Mouse (Mus musculus): ENCODE measurements around the gene Ctr9. TPM values are rescaled to one million over a fixed set of nuclear protein-coding genes. Genes with fewer than 3 reads are reported as not detected.
A peak's percentile ranks its signal among the peaks of the same experiment; 100 is the strongest.

The Ctr9 gene
- polyA plus RNA-seq, 1 experiment: 21.2 TPM

GRCm38 (mm10) chr7:111055221-111055620 is 26.5 kb downstream of the Ctr9 start:
- WGBS: 92% methylated on average over 19 of the region's 19 CpGs
- no peak overlapping the region for H3K27ac ChIP-seq (ENCODE audit: control insufficient read depth, insufficient read depth, low read depth, low read length, poor library complexity)
- H3K4me1 ChIP-seq (ENCODE audit: control insufficient read depth, insufficient read depth, low read length): no peaks in the 10 kb centered on the region
- no peak for TF ChIP-seq CTCF (IDR thresholded peaks at IDR 0.05; ENCODE audit: control insufficient read depth, insufficient read depth, low read length)
- no peak for TF ChIP-seq POLR2A (IDR thresholded peaks at IDR 0.05; ENCODE audit: borderline replicate concordance, control insufficient read depth, low read depth, low read length)
- H3K4me3 ChIP-seq (replicated peaks; ENCODE audit: control insufficient read depth, low read depth, low read length): no peak overlapping the region

GRCm38 (mm10) chr7:111055984-111056657 is 27.4 kb downstream of the Ctr9 start:
- 59% methylated on average over 3 of the region's 3 CpGs for WGBS
- no peaks in the 10 kb centered on the region for H3K4me1 ChIP-seq (ENCODE audit: control insufficient read depth, insufficient read depth, low read length)
- H3K27ac ChIP-seq (ENCODE audit: control insufficient read depth, insufficient read depth, low read depth, low read length, poor library complexity): no peak overlapping the region
- no peak overlapping the region for H3K4me3 ChIP-seq (replicated peaks; ENCODE audit: control insufficient read depth, low read depth, low read length)
- no peak for TF ChIP-seq POLR2A (IDR thresholded peaks at IDR 0.05; ENCODE audit: borderline replicate concordance, control insufficient read depth, low read depth, low read length)
- no peak for TF ChIP-seq CTCF (IDR thresholded peaks at IDR 0.05; ENCODE audit: control insufficient read depth, insufficient read depth, low read length)

GRCm38 (mm10) chr7:111059527-111059926 is 30.8 kb downstream of the Ctr9 start:
- TF ChIP-seq CTCF (IDR thresholded peaks at IDR 0.05; ENCODE audit: control insufficient read depth, insufficient read depth, low read length): no peak
- TF ChIP-seq POLR2A (IDR thresholded peaks at IDR 0.05; ENCODE audit: borderline replicate concordance, control insufficient read depth, low read depth, low read length): no peak
- H3K4me1 ChIP-seq (ENCODE audit: control insufficient read depth, insufficient read depth, low read length): no peaks in the 10 kb centered on the region
- no peak overlapping the region for H3K27ac ChIP-seq (ENCODE audit: control insufficient read depth, insufficient read depth, low read depth, low read length, poor library complexity)
- H3K4me3 ChIP-seq (replicated peaks; ENCODE audit: control insufficient read depth, low read depth, low read length): no peak overlapping the region
- WGBS: 81% methylated on average over 5 of the region's 5 CpGs

GRCm38 (mm10) chr7:111062971-111063370 is 34.2 kb downstream of the Ctr9 start:
- 86% methylated on average over 1 of the region's 1 CpGs for WGBS

GRCm38 (mm10) chr7:111068181-111068580 is 39.4 kb downstream of the Ctr9 start:
- Histone ChIP-seq H3K4me1 (ENCODE audit: control insufficient read depth, insufficient read depth, low read length) (no peaks in the 10 kb centered on the region), H3K27ac (ENCODE audit: control insufficient read depth, insufficient read depth, low read depth, low read length, poor library complexity) (no peak overlapping the region), H3K4me3 (replicated peaks; ENCODE audit: control insufficient read depth, low read depth, low read length) (no peak overlapping the region)
- TF ChIP-seq CTCF (IDR thresholded peaks at IDR 0.05; ENCODE audit: control insufficient read depth, insufficient read depth, low read length) (no peak), POLR2A (IDR thresholded peaks at IDR 0.05; ENCODE audit: borderline replicate concordance, control insufficient read depth, low read depth, low read length) (no peak)
- WGBS: 98% methylated on average over 3 of the region's 3 CpGs

More at GRCm38 (mm10) chr7:111062971-111063370, 34.2 kb downstream of the Ctr9 start:
- H3K4me1 ChIP-seq (ENCODE audit: control insufficient read depth, insufficient read depth, low read length): no peaks in the 10 kb centered on the region
- no peak overlapping the region for H3K27ac ChIP-seq (ENCODE audit: control insufficient read depth, insufficient read depth, low read depth, low read length, poor library complexity)
- H3K4me3 ChIP-seq (replicated peaks; ENCODE audit: control insufficient read depth, low read depth, low read length): no peak overlapping the region
- no peak for TF ChIP-seq CTCF (IDR thresholded peaks at IDR 0.05; ENCODE audit: control insufficient read depth, insufficient read depth, low read length)
- TF ChIP-seq POLR2A (IDR thresholded peaks at IDR 0.05; ENCODE audit: borderline replicate concordance, control insufficient read depth, low read depth, low read length): no peak

GRCm38 (mm10) chr7:111069439-111070166 is 40.9 kb downstream of the Ctr9 start:
- H3K4me3 ChIP-seq (replicated peaks; ENCODE audit: control insufficient read depth, low read depth, low read length): no peak overlapping the region
- WGBS: 97% methylated on average over 7 of the region's 7 CpGs
- no peak overlapping the region for H3K27ac ChIP-seq (ENCODE audit: control insufficient read depth, insufficient read depth, low read depth, low read length, poor library complexity)
- TF ChIP-seq CTCF (IDR thresholded peaks at IDR 0.05; ENCODE audit: control insufficient read depth, insufficient read depth, low read length): no peak
- TF ChIP-seq POLR2A (IDR thresholded peaks at IDR 0.05; ENCODE audit: borderline replicate concordance, control insufficient read depth, low read depth, low read length): no peak
- no peaks in the 10 kb centered on the region; the same call in 1 of the 2 replicates for H3K4me1 ChIP-seq (ENCODE audit: control insufficient read depth, insufficient read depth, low read length)

GRCm38 (mm10) chr7:111070167-111070496 is 41.4 kb downstream of the Ctr9 start:
- Histone ChIP-seq H3K4me3 (replicated peaks; ENCODE audit: control insufficient read depth, low read depth, low read length) (no peak overlapping the region), H3K4me1 (ENCODE audit: control insufficient read depth, insufficient read depth, low read length) (no peaks in the 10 kb centered on the region; the same call in 1 of the 2 replicates), H3K27ac (ENCODE audit: control insufficient read depth, insufficient read depth, low read depth, low read length, poor library complexity) (no peak overlapping the region)
- WGBS: 100% methylated on average over 2 of the region's 2 CpGs
- no peak for TF ChIP-seq CTCF (IDR thresholded peaks at IDR 0.05; ENCODE audit: control insufficient read depth, insufficient read depth, low read length)
- no peak for TF ChIP-seq POLR2A (IDR thresholded peaks at IDR 0.05; ENCODE audit: borderline replicate concordance, control insufficient read depth, low read depth, low read length)

- Histone ChIP-seq H3K4me3 (replicated peaks; ENCODE audit: control insufficient read depth, low read depth, low read length) (no peak overlapping the region), H3K4me1 (ENCODE audit: control insufficient read depth, insufficient read depth, low read length) (no peaks in the 10 kb centered on the region; the same call in 1 of the 2 replicates), H3K27ac (ENCODE audit: control insufficient read depth, insufficient read depth, low read depth, low read length, poor library complexity) (peak overlapping the region; percentile 64; the same call in 1 of the 2 replicates)
- TF ChIP-seq POLR2A (IDR thresholded peaks at IDR 0.05; ENCODE audit: borderline replicate concordance, control insufficient read depth, low read depth, low read length): no peak
- TF ChIP-seq CTCF (IDR thresholded peaks at IDR 0.05; ENCODE audit: control insufficient read depth, insufficient read depth, low read length): no peak
- 44% methylated on average over 4 of the region's 4 CpGs for WGBS
These were observed 43.7 kb downstream of the Ctr9 start for GRCm38 (mm10) chr7:111072410-111072809.

All from bone marrow, adult 2 months (tissue).